Mouse (Mus musculus): ENCODE data around the gene Mecom.

Gene Mecom

GRCm38 (mm10) chr3:30514051-30514754 lies 33.6 kb downstream of the Mecom start:
- DNase-seq (ENCODE audit: low read depth, low spot score): no peak

- no peak for DNase-seq (ENCODE audit: low read depth, low spot score)
Observed at GRCm38 (mm10) chr3:30513314-30513997, 34.4 kb downstream of the Mecom start.

GRCm38 (mm10) chr3:30512459-30513030 lies 35.3 kb downstream of the Mecom start:
- DNase-seq (ENCODE audit: low read depth, low spot score): no peak

GRCm38 (mm10) chr3:30511796-30512195 lies 36.0 kb downstream of the Mecom start:
- DNase-seq (ENCODE audit: low read depth, low spot score): no peak

GRCm38 (mm10) chr3:30511062-30511640 lies 36.7 kb downstream of the Mecom start:
- DNase-seq (ENCODE audit: low read depth, low spot score): no peak

GRCm38 (mm10) chr3:30510646-30511045 lies 37.2 kb downstream of the Mecom start:
- no peak for DNase-seq (ENCODE audit: low read depth, low spot score)

- DNase-seq (ENCODE audit: low read depth, low spot score): no peak
Observed at GRCm38 (mm10) chr3:30510105-30510504, 37.7 kb downstream of the Mecom start.

GRCm38 (mm10) chr3:30508930-30509910 lies 38.6 kb downstream of the Mecom start:
- peak; percentile 62 for DNase-seq (ENCODE audit: low read depth, low spot score)

GRCm38 (mm10) chr3:30508296-30508929 lies 39.4 kb downstream of the Mecom start:
- DNase-seq (ENCODE audit: low read depth, low spot score): peak; percentile 49

- DNase-seq (ENCODE audit: low read depth, low spot score): peak; percentile 60
Observed at GRCm38 (mm10) chr3:30507576-30508295, 40.1 kb downstream of the Mecom start.

GRCm38 (mm10) chr3:30507028-30507575 lies 40.7 kb downstream of the Mecom start:
- DNase-seq (ENCODE audit: low read depth, low spot score): no peak

GRCm38 (mm10) chr3:30506329-30507027 lies 41.3 kb downstream of the Mecom start:
- DNase-seq (ENCODE audit: low read depth, low spot score): no peak

GRCm38 (mm10) chr3:30505741-30506251 lies 42.0 kb downstream of the Mecom start:
- DNase-seq (ENCODE audit: low read depth, low spot score): no peak

GRCm38 (mm10) chr3:30504561-30504960 lies 43.2 kb downstream of the Mecom start:
- DNase-seq (ENCODE audit: low read depth, low spot score): no peak

GRCm38 (mm10) chr3:30503821-30504220 lies 44.0 kb downstream of the Mecom start:
- DNase-seq (ENCODE audit: low read depth, low spot score): no peak

GRCm38 (mm10) chr3:30498202-30498828 lies 49.5 kb downstream of the Mecom start:
- DNase-seq (ENCODE audit: low read depth, low spot score): no peak

- no peak for DNase-seq (ENCODE audit: low read depth, low spot score)
Observed at GRCm38 (mm10) chr3:30494371-30494770, 53.4 kb downstream of the Mecom start.

- DNase-seq (ENCODE audit: low read depth, low spot score): no peak
Observed at GRCm38 (mm10) chr3:30488808-30489207, 59.0 kb downstream of the Mecom start.

Data from 3T3-L1 (cell line).